Mouse (Mus musculus): ENCODE data around the gene Ctbp1. TPM values are rescaled to one million over a fixed set of nuclear protein-coding genes. Genes with fewer than 3 reads are reported as not detected.
A peak's percentile ranks its signal among the peaks of the same experiment; 100 is the strongest.

Ctbp1 gene
- 157 and 165 TPM in 2 replicates for polyA plus RNA-seq (2015; fragmentation: Nextera tagmentation; extraction: Ambion mirVana)

DNA sequence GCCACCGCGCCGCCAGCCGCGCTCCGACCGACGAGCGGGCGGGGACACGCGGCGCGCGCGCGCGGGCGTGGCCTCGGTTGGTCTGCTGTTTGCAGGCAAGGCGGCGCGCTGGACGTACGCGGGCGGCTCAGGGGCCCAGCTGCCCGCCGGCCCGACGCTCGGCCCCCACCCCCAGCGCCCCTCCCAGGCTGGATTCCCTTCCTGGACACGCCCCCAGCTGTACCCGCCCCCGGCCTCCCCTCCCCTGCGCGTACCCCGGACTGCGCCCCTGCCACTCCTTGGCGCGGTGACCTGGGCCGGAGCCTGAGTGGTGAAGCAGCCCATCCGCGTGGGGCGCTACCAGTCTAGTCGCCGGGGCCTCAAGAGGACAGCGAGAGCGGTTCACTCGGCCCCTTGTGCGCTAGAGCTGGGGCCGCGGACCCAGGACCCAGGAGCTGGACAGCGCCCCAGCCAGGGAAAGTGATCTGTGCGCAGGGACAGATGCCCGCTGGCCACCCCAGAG lies at the start of gene Ctbp1:
Gene Ctbp1 (minus strand): TSS at position 42 of the 502 bp plus-strand sequence.
- ATAC-seq (ENCODE audit: low FRiP score, low TSS enrichment) (peak; percentile 91), DNase-seq (ENCODE audit: low spot score) (peak; percentile 96)
- no peaks in the 10 kb centered on the region for H3K27me3 ChIP-seq (ENCODE audit: control insufficient read depth, insufficient read depth, low read length)
- peaks cover 3% of the 10 kb centered on the region; the same call in 1 of the 2 replicates for H3K4me1 ChIP-seq (replicated peaks; ENCODE audit: control insufficient read depth, insufficient read depth)
- peak within 1 kb of the TSS; percentile 98 for H3K27ac ChIP-seq (replicated peaks)
- peak within 1 kb of the TSS; percentile 96 for H3K9ac ChIP-seq (ENCODE audit: low read length)
- no peaks in the 10 kb centered on the region for H3K9me3 ChIP-seq (ENCODE audit: control insufficient read depth, low read length)
- H3K4me3 ChIP-seq (ENCODE audit: low read depth, low read length) = peak within 1 kb of the TSS; percentile 79
- H3K36me3 ChIP-seq (ENCODE audit: control insufficient read depth, insufficient read depth, low read length) = no peaks in the 10 kb centered on the region
- TF ChIP-seq EP300 (optimal IDR thresholded peaks at IDR 0.05) = no peak
- peak; percentile 73 for TF ChIP-seq CTCF (IDR thresholded peaks at IDR 0.05; ENCODE audit: low read depth)
- peak within 1 kb of the TSS; percentile 73 for H3K4me2 ChIP-seq (replicated peaks; ENCODE audit: low read depth)
- under 1% methylated on average over 32 of the region's 57 CpGs for WGBS

DNA sequence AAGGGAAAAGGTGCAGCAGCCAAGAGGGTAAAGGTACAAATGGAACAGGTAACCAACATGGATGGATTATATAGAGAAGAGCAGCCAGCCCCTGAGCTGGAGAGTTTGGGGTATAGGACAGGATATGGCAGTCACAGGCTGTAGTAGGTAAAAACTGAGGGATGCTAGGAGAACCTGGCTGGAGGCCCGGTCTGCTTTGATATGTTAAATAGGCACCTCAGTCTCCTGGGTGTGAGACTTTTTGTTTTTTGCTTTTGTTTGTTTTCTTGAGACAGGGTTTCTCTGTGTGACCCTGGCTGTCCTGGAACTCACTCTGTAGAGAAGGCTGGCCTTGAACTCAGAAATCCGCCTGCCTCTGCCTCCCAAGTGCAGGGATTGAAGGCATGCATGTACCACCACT lies 49.7 kb upstream of the Ctbp1 start:
- Histone ChIP-seq H3K27ac (replicated peaks) (no peak overlapping the region), H3K27me3 (ENCODE audit: control insufficient read depth, insufficient read depth, low read length) (no peaks in the 10 kb centered on the region), H3K4me3 (ENCODE audit: low read depth, low read length) (no peak overlapping the region), H3K9ac (ENCODE audit: low read length) (no peak overlapping the region), H3K9me3 (ENCODE audit: control insufficient read depth, low read length) (no peaks in the 10 kb centered on the region), H3K4me2 (replicated peaks; ENCODE audit: low read depth) (no peak overlapping the region), H3K4me1 (replicated peaks; ENCODE audit: control insufficient read depth, insufficient read depth) (no peaks in the 10 kb centered on the region), H3K36me3 (ENCODE audit: control insufficient read depth, insufficient read depth, low read length) (no peaks in the 10 kb centered on the region)
- TF ChIP-seq CTCF (IDR thresholded peaks at IDR 0.05; ENCODE audit: low read depth) (no peak), EP300 (optimal IDR thresholded peaks at IDR 0.05) (no peak)
- DNase-seq (ENCODE audit: low spot score) = no peak
- no peak for ATAC-seq (ENCODE audit: low FRiP score, low TSS enrichment)
- WGBS = 60% methylated on average over 2 of the region's 2 CpGs

DNA sequence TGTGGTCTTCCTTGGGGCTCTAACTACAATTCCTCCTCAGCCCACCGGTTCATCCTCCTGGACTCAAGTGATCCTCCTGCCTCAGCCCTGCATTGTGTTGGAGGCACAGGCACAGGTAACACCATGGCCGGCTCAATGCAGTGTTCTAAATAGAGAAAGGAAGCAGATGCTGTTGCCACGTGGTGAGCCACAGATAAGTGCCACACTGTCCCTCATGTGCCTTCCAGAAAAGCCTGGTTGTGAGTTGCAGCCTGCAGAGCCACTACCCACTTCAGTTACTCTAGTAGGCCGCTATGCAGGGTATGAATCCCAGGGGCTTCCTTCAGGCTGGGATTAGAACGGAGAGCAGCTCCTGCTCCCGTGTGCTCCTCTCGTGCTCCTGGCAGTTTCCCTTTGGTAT lies 37.4 kb upstream of the Ctbp1 start:
- H3K27me3 ChIP-seq (ENCODE audit: control insufficient read depth, insufficient read depth, low read length) = no peaks in the 10 kb centered on the region
- 80% methylated on average over 7 of the region's 7 CpGs for WGBS
- no peak overlapping the region for H3K4me2 ChIP-seq (replicated peaks; ENCODE audit: low read depth)
- ATAC-seq (ENCODE audit: low FRiP score, low TSS enrichment) (no peak), DNase-seq (ENCODE audit: low spot score) (no peak)
- no peaks in the 10 kb centered on the region for H3K9me3 ChIP-seq (ENCODE audit: control insufficient read depth, low read length)
- no peak overlapping the region for H3K9ac ChIP-seq (ENCODE audit: low read length)
- no peaks in the 10 kb centered on the region for H3K36me3 ChIP-seq (ENCODE audit: control insufficient read depth, insufficient read depth, low read length)
- no peak overlapping the region for H3K27ac ChIP-seq (replicated peaks)
- TF ChIP-seq EP300 (optimal IDR thresholded peaks at IDR 0.05) = no peak
- no peak for TF ChIP-seq CTCF (IDR thresholded peaks at IDR 0.05; ENCODE audit: low read depth)
- no peaks in the 10 kb centered on the region for H3K4me1 ChIP-seq (replicated peaks; ENCODE audit: control insufficient read depth, insufficient read depth)
- no peak overlapping the region for H3K4me3 ChIP-seq (ENCODE audit: low read depth, low read length)

DNA sequence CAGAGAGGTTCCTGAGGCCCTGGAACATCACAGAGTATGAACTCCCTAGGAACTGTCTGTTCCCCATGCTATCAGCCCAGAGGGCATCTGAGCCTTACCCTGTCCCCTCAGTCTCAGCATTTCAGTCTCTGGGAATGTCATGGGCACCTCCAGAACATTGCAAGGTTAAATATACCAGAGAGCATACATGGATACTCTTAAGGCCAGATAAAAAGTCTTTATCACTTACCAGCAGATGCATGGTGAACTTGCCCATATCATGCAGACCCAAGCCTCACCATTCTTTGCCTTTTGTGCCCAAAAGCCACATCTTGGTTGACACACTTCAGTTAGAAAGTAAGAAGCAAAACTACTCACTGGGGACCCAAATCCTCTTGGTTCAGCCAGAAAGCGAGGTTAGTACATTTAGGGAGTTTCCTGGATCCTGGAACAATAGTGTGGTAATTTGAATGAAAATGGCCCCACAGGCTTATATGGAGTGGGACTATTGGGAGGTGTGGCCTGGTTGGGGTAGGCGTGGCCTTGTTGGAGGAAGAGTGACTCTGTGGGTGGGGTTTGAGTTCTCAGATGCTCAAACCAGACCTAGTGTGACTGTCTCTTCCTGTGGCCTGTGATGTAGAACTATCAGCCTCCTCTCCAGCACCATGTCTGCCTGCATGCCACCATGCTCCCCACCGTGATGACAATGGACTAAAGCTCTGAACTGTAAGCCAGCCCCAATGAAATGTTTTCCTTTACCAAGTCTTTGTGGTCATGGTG lies 36.1 kb upstream of the Ctbp1 start:
- H3K9ac ChIP-seq (ENCODE audit: low read length) = no peak overlapping the region
- no peaks in the 10 kb centered on the region for H3K36me3 ChIP-seq (ENCODE audit: control insufficient read depth, insufficient read depth, low read length)
- no peaks in the 10 kb centered on the region for H3K4me1 ChIP-seq (replicated peaks; ENCODE audit: control insufficient read depth, insufficient read depth)
- 58% methylated on average over 3 of the region's 3 CpGs for WGBS
- DNase-seq (ENCODE audit: low spot score) (no peak), ATAC-seq (ENCODE audit: low FRiP score, low TSS enrichment) (no peak)
- no peak overlapping the region for H3K27ac ChIP-seq (replicated peaks)
- H3K4me3 ChIP-seq (ENCODE audit: low read depth, low read length) = no peak overlapping the region
- H3K9me3 ChIP-seq (ENCODE audit: control insufficient read depth, low read length) = no peaks in the 10 kb centered on the region
- no peak overlapping the region for H3K4me2 ChIP-seq (replicated peaks; ENCODE audit: low read depth)
- TF ChIP-seq EP300 (optimal IDR thresholded peaks at IDR 0.05) (no peak), CTCF (IDR thresholded peaks at IDR 0.05; ENCODE audit: low read depth) (no peak)
- H3K27me3 ChIP-seq (ENCODE audit: control insufficient read depth, insufficient read depth, low read length) = no peaks in the 10 kb centered on the region

DNA sequence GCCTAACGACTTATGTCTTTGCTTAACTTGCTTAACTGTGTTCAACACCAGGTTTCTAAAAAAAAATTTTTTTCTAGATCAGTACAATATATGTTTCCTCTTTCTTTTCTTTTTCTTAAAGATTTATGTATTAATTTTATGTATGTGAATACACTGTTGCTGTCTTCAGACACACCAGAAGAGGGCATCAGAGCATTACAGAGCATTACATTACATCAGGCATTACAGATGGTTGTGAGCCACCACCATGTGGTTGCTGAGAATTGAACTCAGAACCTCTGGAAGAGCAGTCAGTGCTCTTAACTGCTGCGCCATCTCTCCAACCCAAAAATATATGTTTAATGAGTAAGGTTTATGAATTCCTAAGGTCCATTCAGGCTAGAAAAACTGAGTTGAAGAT lies 27.0 kb upstream of the Ctbp1 start:
- no peak overlapping the region for H3K27ac ChIP-seq (replicated peaks)
- TF ChIP-seq EP300 (optimal IDR thresholded peaks at IDR 0.05) (no peak), CTCF (IDR thresholded peaks at IDR 0.05; ENCODE audit: low read depth) (peak; percentile 24)
- ATAC-seq (ENCODE audit: low FRiP score, low TSS enrichment) = no peak
- no peak overlapping the region for H3K4me2 ChIP-seq (replicated peaks; ENCODE audit: low read depth)
- WGBS = 79% methylated on average over 2 of the region's 2 CpGs
- no peaks in the 10 kb centered on the region for H3K9me3 ChIP-seq (ENCODE audit: control insufficient read depth, low read length)
- H3K4me1 ChIP-seq (replicated peaks; ENCODE audit: control insufficient read depth, insufficient read depth) = no peaks in the 10 kb centered on the region
- no peak overlapping the region for H3K4me3 ChIP-seq (ENCODE audit: low read depth, low read length)
- H3K9ac ChIP-seq (ENCODE audit: low read length) = no peak overlapping the region
- no peak for DNase-seq (ENCODE audit: low spot score)
- H3K36me3 ChIP-seq (ENCODE audit: control insufficient read depth, insufficient read depth, low read length) = no peaks in the 10 kb centered on the region
- no peaks in the 10 kb centered on the region for H3K27me3 ChIP-seq (ENCODE audit: control insufficient read depth, insufficient read depth, low read length)

DNA sequence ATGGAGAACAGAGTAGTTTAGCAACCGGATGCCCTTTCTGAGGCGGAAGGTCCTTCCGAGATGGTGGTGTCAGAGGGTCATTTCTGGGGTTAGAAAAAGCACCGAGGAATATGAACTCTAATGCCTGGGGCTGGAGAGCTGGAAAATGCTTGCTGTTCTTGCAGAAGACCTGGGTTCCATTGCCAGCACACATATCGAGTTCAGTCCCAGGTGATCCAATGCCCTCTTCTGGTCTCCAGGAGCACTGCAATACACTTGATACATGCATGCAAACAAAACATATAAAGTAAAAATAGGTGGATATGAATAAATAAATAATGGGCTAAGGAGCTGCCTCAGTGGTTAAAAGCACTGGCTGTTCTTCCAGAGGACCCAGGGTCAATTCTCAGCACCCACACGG lies 22.4 kb upstream of the Ctbp1 start:
- ATAC-seq (ENCODE audit: low FRiP score, low TSS enrichment) = no peak
- H3K27ac ChIP-seq (replicated peaks) = no peak overlapping the region
- no peaks in the 10 kb centered on the region for H3K9me3 ChIP-seq (ENCODE audit: control insufficient read depth, low read length)
- no peak overlapping the region for H3K4me3 ChIP-seq (ENCODE audit: low read depth, low read length)
- no peak overlapping the region for H3K9ac ChIP-seq (ENCODE audit: low read length)
- H3K4me2 ChIP-seq (replicated peaks; ENCODE audit: low read depth) = no peak overlapping the region
- WGBS = 65% methylated on average over 6 of the region's 6 CpGs
- no peaks in the 10 kb centered on the region for H3K36me3 ChIP-seq (ENCODE audit: control insufficient read depth, insufficient read depth, low read length)
- TF ChIP-seq EP300 (optimal IDR thresholded peaks at IDR 0.05) = no peak
- peak; percentile 67 for TF ChIP-seq CTCF (IDR thresholded peaks at IDR 0.05; ENCODE audit: low read depth)
- no peaks in the 10 kb centered on the region for H3K27me3 ChIP-seq (ENCODE audit: control insufficient read depth, insufficient read depth, low read length)
- DNase-seq (ENCODE audit: low spot score) = no peak
- no peaks in the 10 kb centered on the region for H3K4me1 ChIP-seq (replicated peaks; ENCODE audit: control insufficient read depth, insufficient read depth)
